Comparison of ENCODE assay signal across 9 mouse cellular contexts in genomic region chr10:80548428-80549006, GRCm38 (mm10). TPM values are rescaled to one million over a fixed set of nuclear protein-coding genes. Genes with fewer than 3 reads are reported as not detected.
A peak's percentile ranks its signal among the peaks of the same experiment; 100 is the strongest.
DNase-seq lines count a peak whose midpoint lies in the region; ATAC-seq lines count a peak whose summit lies in the region.
"Had no signal": no experiment of that assay in that cellular context is flagged by ENCODE, and none has a peak within 500 bp of the region (broad histone marks: within the 10 kb centered on the region; RNA-seq: fewer than 3 reads in every experiment).

No protein-coding gene starts in this region.

- H3K9ac ChIP-seq in heart, embryonic 15.5 days = no peak overlapping the region
- no peak overlapping the region for H3K9ac ChIP-seq in midbrain, embryonic 12.5 days (replicated peaks)

- peaks cover 11% of the 10 kb centered on the region for H3K4me1 ChIP-seq in heart, embryonic 15.5 days (replicated peaks)
- H3K4me1 ChIP-seq in midbrain, embryonic 12.5 days = no peaks in the 10 kb centered on the region

- H3K9me3 ChIP-seq in heart, embryonic 15.5 days (replicated peaks) = no peaks in the 10 kb centered on the region
- H3K9me3 ChIP-seq in midbrain, embryonic 12.5 days = no peaks in the 10 kb centered on the region

- no peak for DNase-seq in frontal cortex, postnatal 36 days (ENCODE audit: low spot score in 2 of 2)
- DNase-seq in adrenal gland, adult (ENCODE audit: inconsistent age in 2 of 2, low spot score in 1 of 2) = peak; percentile 94 to 96
- peak; percentile 69 for DNase-seq in embryo, embryonic 9.5 days (ENCODE audit: extremely low spot score)
- DNase-seq in kidney, postnatal 36 days = peak; percentile 49 to 81
- peak; percentile 72 to 84 for DNase-seq in spleen, postnatal 10 days (ENCODE audit: low spot score in 2 of 2)

- peaks cover 59% of the 10 kb centered on the region for H3K36me3 ChIP-seq in heart, embryonic 15.5 days
- H3K36me3 ChIP-seq in midbrain, embryonic 12.5 days = peaks cover 73% of the 10 kb centered on the region

- H3K4me3 ChIP-seq in heart, embryonic 15.5 days = no peak overlapping the region
- H3K4me3 ChIP-seq in midbrain, embryonic 12.5 days = no peak overlapping the region

- H3K4me2 ChIP-seq in heart, embryonic 15.5 days = no peak overlapping the region
- H3K4me2 ChIP-seq in midbrain, embryonic 12.5 days (replicated peaks) = no peak overlapping the region

- peak; percentile 56; the same call in 1 of the 2 replicates for ATAC-seq in frontal cortex, adult (ENCODE audit: low TSS enrichment)
- 0 out of 2 replicates have a peak, but pooled peaks have one; percentile 24 for ATAC-seq in heart, embryonic 15.5 days (replicated peaks; ENCODE audit: insufficient number of reproducible peaks, insufficient read depth, low FRiP score, low read depth)
- peak; percentile 75 for ATAC-seq in midbrain, embryonic 12.5 days (ENCODE audit: low FRiP score, low read depth)

- WGBS in heart, embryonic 15.5 days = 73% methylated on average over 10 of the region's 10 CpGs
- WGBS in midbrain, embryonic 12.5 days = 80% methylated on average over 10 of the region's 10 CpGs

- H3K27ac ChIP-seq in heart, embryonic 15.5 days = no peak overlapping the region
- H3K27ac ChIP-seq in midbrain, embryonic 12.5 days (replicated peaks) = no peak overlapping the region

- no peaks in the 10 kb centered on the region for H3K27me3 ChIP-seq in heart, embryonic 15.5 days
- no peaks in the 10 kb centered on the region for H3K27me3 ChIP-seq in midbrain, embryonic 12.5 days

RNA-seq across cellular contexts. Expression of gene Atp8b3, which starts 9.6 kb away (rescaled TPM):
- polyA plus RNA-seq in heart, embryonic 15.5 days (2015; fragmentation: Nextera tagmentation; extraction: Ambion mirVana) = 0.05 and 0.06 TPM in 2 replicates
- polyA plus RNA-seq in midbrain, embryonic 12.5 days (2016; fragmentation: Nextera tagmentation; extraction: Ambion mirVana) = 0.78 and 0.97 TPM in 2 replicates
- polyA plus RNA-seq: liver, embryonic 16.5 days had no signal

RNA-seq across cellular contexts. Expression of gene Rexo1, which starts 12.8 kb away (rescaled TPM):
- polyA plus RNA-seq in heart, embryonic 15.5 days (2015; fragmentation: Nextera tagmentation; extraction: Ambion mirVana) = 13.6 and 20.2 TPM in 2 replicates
- 36.5 and 37.3 TPM in 2 replicates for polyA plus RNA-seq in midbrain, embryonic 12.5 days (2016; fragmentation: Nextera tagmentation; extraction: Ambion mirVana)

RNA-seq across cellular contexts. Expression of gene Klf16, which starts 28.6 kb away (rescaled TPM):
- 4.7 and 6.4 TPM in 2 replicates for polyA plus RNA-seq in heart, embryonic 15.5 days (2015; fragmentation: Nextera tagmentation; extraction: Ambion mirVana)
- polyA plus RNA-seq in midbrain, embryonic 12.5 days (2016; fragmentation: Nextera tagmentation; extraction: Ambion mirVana) = 6.1 and 6.2 TPM in 2 replicates

RNA-seq across cellular contexts. Expression of gene Abhd17a, which starts 41.6 kb away (rescaled TPM):
- 84.2 and 110 TPM in 2 replicates for polyA plus RNA-seq in heart, embryonic 15.5 days (2015; fragmentation: Nextera tagmentation; extraction: Ambion mirVana)
- 104 and 105 TPM in 2 replicates for polyA plus RNA-seq in midbrain, embryonic 12.5 days (2016; fragmentation: Nextera tagmentation; extraction: Ambion mirVana)

RNA-seq across cellular contexts. Expression of gene Onecut3, which starts 53.9 kb away (rescaled TPM):
- polyA plus RNA-seq in heart, embryonic 15.5 days (2015; fragmentation: Nextera tagmentation; extraction: Ambion mirVana) = not detected in 2 replicates
- 2.8 and 3.2 TPM in 2 replicates for polyA plus RNA-seq in midbrain, embryonic 12.5 days (2016; fragmentation: Nextera tagmentation; extraction: Ambion mirVana)

Comparison
In these comparisons a context has a peak if more than half of its experiments do, and no peak if none do; other contexts are left out.
1. ATAC-seq: peak in every context shown above with its lines; median percentile 75 in midbrain, embryonic 12.5 days; 56 in frontal cortex, adult; 24 in heart, embryonic 15.5 days.
2. DNase-seq: peak in adrenal gland, adult (2 of 2), embryo, embryonic 9.5 days (single experiment), kidney, postnatal 36 days (2 of 2) and spleen, postnatal 10 days (2 of 2); none in frontal cortex, postnatal 36 days (0 of 2).